Mouse (Mus musculus) thymus, adult 2 months (tissue): ENCODE data around the gene Spn. TPM values are rescaled to one million over a fixed set of nuclear protein-coding genes. Genes with fewer than 3 reads are reported as not detected.

Experiments
- DNase-seq: peaks from one replicate; pipeline ENCODE4 v3.0.0; 2021
- H3K27ac ChIP-seq: fragments of 200-500 bp; 2 replicates; pipeline ENCODE4 v1.5.1; 2012; ENCODE audit warnings: low read length, control low read depth; ENCODE audit not compliant: control insufficient read depth, insufficient read depth
- H3K27me3 ChIP-seq: fragments of 200-500 bp; 2 replicates; pipeline ENCODE4 v1.6.1; 2012; ENCODE audit warnings: mild to moderate bottlenecking, low read length, moderate library complexity, mixed read lengths; ENCODE audit not compliant: control insufficient read depth, insufficient read depth
- H3K36me3 ChIP-seq: fragments of 200-500 bp; 2 replicates; pipeline ENCODE4 v1.6.1; 2012; ENCODE audit warnings: mild to moderate bottlenecking, low read length, moderate library complexity; ENCODE audit not compliant: control insufficient read depth, insufficient read depth
- H3K4me1 ChIP-seq: fragments of 200-500 bp; replicated peaks from 2 replicates; pipeline ENCODE4 v1.6.1; 2012; ENCODE audit warnings: low read length; ENCODE audit not compliant: control insufficient read depth, insufficient read depth
- H3K4me3 ChIP-seq: fragments of 200-500 bp; 2 replicates; pipeline ENCODE4 v1.5.1; 2012; ENCODE audit warnings: mild to moderate bottlenecking, low read length, control low read depth, moderate library complexity; ENCODE audit not compliant: control insufficient read depth, insufficient read depth
- CTCF ChIP-seq: fragments of 200-500 bp; IDR thresholded peaks from 2 replicates; pipeline ENCODE4 v1.5.1; 2012; ENCODE audit warnings: mild to moderate bottlenecking, control low read depth, low read length, moderate library complexity, borderline replicate concordance; ENCODE audit not compliant: control insufficient read depth, poor library complexity, insufficient read depth; ENCODE audit errors: extremely low read depth
- POLR2A ChIP-seq: fragments of 200-500 bp; IDR thresholded peaks from 2 replicates; pipeline ENCODE4 v1.6.1; 2012; ENCODE audit warnings: mild to moderate bottlenecking, low read length, control low read depth, moderate library complexity; ENCODE audit not compliant: control insufficient read depth, poor library complexity, insufficient read depth; ENCODE audit errors: extremely low read depth
- WGBS: fragments of 180-500 bp; shearing (Covaris S2); methylation state at CpG from one replicate; pipeline ENCODE4 v1.1.7; 2018; 5-methylcytosine and 5-hydroxymethylcytosine counted together
- polyA plus RNA-seq: library from polyadenylated mRNA; depleted of rRNA; stranded (reverse); fragments of >200 nt; gene quantifications from 2 replicates; pipeline ENCODE4 v1.2.3, GENCODE M21; 2012; rRNA removed

Spn gene
- polyA plus RNA-seq, 1 experiment, result 135 TPM

DNA sequence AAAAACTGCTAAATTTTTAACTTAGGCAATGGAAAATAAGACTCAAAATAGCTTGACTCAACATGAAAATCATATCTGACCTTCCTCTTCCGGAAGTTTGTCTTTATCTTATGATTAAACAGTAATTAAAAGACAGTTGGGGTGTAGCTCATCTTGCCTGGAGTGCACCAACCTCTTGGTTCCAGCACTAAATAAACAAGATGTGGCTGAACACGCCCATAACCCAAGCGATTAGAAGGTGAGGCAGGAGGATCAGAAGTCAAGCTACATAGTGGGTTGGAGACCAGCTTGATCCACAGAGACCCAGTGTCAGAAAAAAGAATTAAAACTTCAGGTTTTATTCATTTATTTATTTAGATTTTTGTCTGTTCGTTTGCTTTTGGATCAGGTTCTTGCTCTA is 53.9 kb downstream of the Spn start:
- no peaks in the 10 kb centered on the region for H3K27me3 ChIP-seq
- no peak for DNase-seq
- peaks cover 35% of the 10 kb centered on the region for H3K4me1 ChIP-seq
- no peak overlapping the region for H3K4me3 ChIP-seq
- no peak overlapping the region for H3K27ac ChIP-seq
- WGBS, result 88% methylated on average over 4 of the region's 4 CpGs
- H3K36me3 ChIP-seq, result no peaks in the 10 kb centered on the region
- TF ChIP-seq POLR2A (no peak), CTCF (no peak)

- peaks cover 39% of the 10 kb centered on the region for H3K4me1 ChIP-seq
- WGBS, result 22% methylated on average over 2 of the region's 2 CpGs
- no peaks in the 10 kb centered on the region for H3K27me3 ChIP-seq
- no peak overlapping the region for H3K4me3 ChIP-seq
- no peak overlapping the region for H3K27ac ChIP-seq
- DNase-seq, result no peak
- H3K36me3 ChIP-seq, result no peaks in the 10 kb centered on the region
- TF ChIP-seq POLR2A, result no peak
- no peak for TF ChIP-seq CTCF
These were observed 54.6 kb downstream of the Spn start for GRCm38 (mm10) chr7:127082995-127083394.

DNA sequence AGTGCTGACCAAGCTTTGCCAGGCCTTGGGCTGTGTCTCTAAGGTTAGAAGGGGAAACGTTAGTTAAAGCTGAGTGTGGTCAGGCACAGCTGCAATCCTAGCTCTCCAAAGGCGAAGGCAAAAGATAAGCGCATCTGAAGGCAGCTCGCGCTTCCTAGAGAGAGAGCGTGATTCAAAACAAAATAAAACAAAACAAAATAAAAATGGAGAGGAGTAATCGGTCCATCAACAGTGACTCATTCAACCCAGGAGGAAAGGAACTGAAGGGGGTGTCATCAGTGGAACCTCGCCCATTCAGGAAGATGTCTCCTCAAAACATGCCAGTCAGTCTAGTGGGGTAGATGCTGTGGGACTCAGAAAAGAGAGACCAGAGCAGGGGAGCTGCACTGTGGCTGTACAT is 55.4 kb downstream of the Spn start:
- TF ChIP-seq CTCF, result no peak
- TF ChIP-seq POLR2A, result no peak
- Histone ChIP-seq H3K27me3 (no peaks in the 10 kb centered on the region), H3K27ac (no peak overlapping the region), H3K36me3 (no peaks in the 10 kb centered on the region), H3K4me3 (no peak overlapping the region), H3K4me1 (peaks cover 35% of the 10 kb centered on the region)
- no peak for DNase-seq
- 35% methylated on average over 8 of the region's 8 CpGs for WGBS

Other genes starting within 250 kb of the Spn start
- 87.7 and 94.7 TPM in 2 replicates for gene Tmem219, start 214.9 kb downstream of the Spn start, polyA plus RNA-seq
- 38.8 and 42.4 TPM in 2 replicates for gene Kctd13, start 208.9 kb downstream of the Spn start, polyA plus RNA-seq
- 0.33 and 0.35 TPM in 2 replicates for gene Asphd1, start 188.2 kb downstream of the Spn start, polyA plus RNA-seq
- 2.9 and 3.7 TPM in 2 replicates for gene Sez6l2, start 187.3 kb downstream of the Spn start, polyA plus RNA-seq
- 280 and 294 TPM in 2 replicates for gene Cdipt, start 161.9 kb downstream of the Spn start, polyA plus RNA-seq
- gene Cdiptos, start 161.7 kb downstream of the Spn start, polyA plus RNA-seq, result 0.34 and 1.0 TPM in 2 replicates
- 42.5 and 64.9 TPM in 2 replicates for gene Mvp, start 123.2 kb downstream of the Spn start, polyA plus RNA-seq
- gene Pagr1b, start 121.3 kb downstream of the Spn start, polyA plus RNA-seq, result 5.4 and 6.2 TPM in 2 replicates
- 11.9 and 12.7 TPM in 2 replicates for gene Pagr1a, start 120.5 kb downstream of the Spn start, polyA plus RNA-seq
- 103 and 113 TPM in 2 replicates for gene Gm42742, start 116.7 kb downstream of the Spn start, polyA plus RNA-seq
- gene Prrt2, start 116.6 kb downstream of the Spn start, polyA plus RNA-seq, result 49.7 and 53.1 TPM in 2 replicates
- gene Maz, start 110.8 kb downstream of the Spn start, polyA plus RNA-seq, result 954 and 1,846 TPM in 2 replicates
- gene Kif22, start 95.4 kb downstream of the Spn start, polyA plus RNA-seq, result 50.5 and 66.8 TPM in 2 replicates
- 0.73 and 1.2 TPM in 2 replicates for gene Zg16, start 50.5 kb downstream of the Spn start, polyA plus RNA-seq
- 518 and 532 TPM in 2 replicates for gene AI467606, start 46.5 kb downstream of the Spn start, polyA plus RNA-seq
- gene Qprt, start 15.6 kb downstream of the Spn start, polyA plus RNA-seq, result 8.0 and 10.1 TPM in 2 replicates
- 63.4 and 67.2 TPM in 2 replicates for gene Cd2bp2, start 58.2 kb upstream of the Spn start, polyA plus RNA-seq
- 70.3 and 81.3 TPM in 2 replicates for gene Tbc1d10b, start 70.6 kb upstream of the Spn start, polyA plus RNA-seq
- gene Mylpf, start 71.1 kb upstream of the Spn start, polyA plus RNA-seq, result 10.7 and 12.3 TPM in 2 replicates
- gene Zfp553, start 95.2 kb upstream of the Spn start, polyA plus RNA-seq, result 30.4 and 31.6 TPM in 2 replicates
- gene Sept1, start 95.3 kb upstream of the Spn start, polyA plus RNA-seq, result 1,045 and 1,102 TPM in 2 replicates
- 91.3 and 102 TPM in 2 replicates for gene Zfp771, start 106.5 kb upstream of the Spn start, polyA plus RNA-seq
- gene Dctpp1, start 122.9 kb upstream of the Spn start, polyA plus RNA-seq, result 122 and 125 TPM in 2 replicates
- gene Sephs2, start 136.2 kb upstream of the Spn start, polyA plus RNA-seq, result 37.2 and 46.3 TPM in 2 replicates
- gene Itgal, start 158.4 kb upstream of the Spn start, polyA plus RNA-seq, result 353 and 356 TPM in 2 replicates
- 8.6 and 11.1 TPM in 2 replicates for gene Zfp768, start 207.8 kb upstream of the Spn start, polyA plus RNA-seq
- 14.4 and 15.2 TPM in 2 replicates for gene Zfp747, start 238.2 kb upstream of the Spn start, polyA plus RNA-seq
- 5.9 and 6.4 TPM in 2 replicates for gene 9130019O22Rik, start 249.3 kb upstream of the Spn start, polyA plus RNA-seq